Mouse (Mus musculus): ENCODE data around the gene Opn4.

The Opn4 gene

GRCm38 (mm10) chr14:34561647-34562046, 38.3 kb downstream of the Opn4 start:
- no peak for DNase-seq

- DNase-seq, result no peak
Observed at GRCm38 (mm10) chr14:34558947-34559346, 41.0 kb downstream of the Opn4 start.

DNA sequence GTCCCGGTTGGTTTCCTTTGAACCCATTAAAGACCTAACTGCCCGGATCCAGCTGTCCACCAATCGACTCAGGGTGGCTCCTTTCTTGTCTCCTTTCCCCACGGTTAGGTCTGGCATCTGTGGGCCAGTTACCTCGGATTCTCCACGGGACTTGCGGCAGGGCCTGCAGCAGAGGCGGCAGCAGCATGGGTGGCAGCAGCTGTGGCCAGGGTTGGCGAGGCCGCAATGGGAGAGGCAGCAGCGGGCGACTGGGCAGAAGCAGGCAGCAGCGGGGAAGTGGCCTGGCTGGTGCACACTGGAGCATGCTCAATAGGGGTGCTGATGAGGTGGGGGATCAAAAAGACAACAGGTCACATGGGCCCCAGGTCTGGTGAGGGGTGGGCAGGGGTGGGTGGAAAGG, 44.7 kb downstream of the Opn4 start:
- no peak for DNase-seq

GRCm38 (mm10) chr14:34554047-34554446, 45.9 kb downstream of the Opn4 start:
- DNase-seq, result no peak

- DNase-seq, result no peak
Observed at GRCm38 (mm10) chr14:34553470-34553869, 46.5 kb downstream of the Opn4 start.

DNA sequence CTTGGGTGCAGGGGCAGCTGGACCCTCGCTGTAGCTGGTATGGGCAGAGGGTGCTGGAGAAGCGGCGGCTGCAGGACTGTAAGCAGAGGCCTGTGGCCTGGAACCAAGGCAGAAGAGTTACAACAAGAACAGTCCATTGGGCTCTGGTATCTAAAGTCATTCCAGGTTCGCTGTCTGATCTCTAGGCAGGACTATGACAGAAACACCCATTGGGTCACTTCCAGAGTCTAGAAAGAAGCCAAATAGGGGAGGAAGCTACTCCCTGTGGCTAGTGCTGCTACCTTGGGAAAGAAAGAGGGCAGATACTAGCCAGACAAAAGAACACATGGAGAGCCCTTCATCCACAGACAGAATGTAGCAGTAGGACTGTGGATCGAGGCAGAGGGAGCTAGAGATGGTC, 47.7 kb downstream of the Opn4 start:
- DNase-seq, result no peak

DNA sequence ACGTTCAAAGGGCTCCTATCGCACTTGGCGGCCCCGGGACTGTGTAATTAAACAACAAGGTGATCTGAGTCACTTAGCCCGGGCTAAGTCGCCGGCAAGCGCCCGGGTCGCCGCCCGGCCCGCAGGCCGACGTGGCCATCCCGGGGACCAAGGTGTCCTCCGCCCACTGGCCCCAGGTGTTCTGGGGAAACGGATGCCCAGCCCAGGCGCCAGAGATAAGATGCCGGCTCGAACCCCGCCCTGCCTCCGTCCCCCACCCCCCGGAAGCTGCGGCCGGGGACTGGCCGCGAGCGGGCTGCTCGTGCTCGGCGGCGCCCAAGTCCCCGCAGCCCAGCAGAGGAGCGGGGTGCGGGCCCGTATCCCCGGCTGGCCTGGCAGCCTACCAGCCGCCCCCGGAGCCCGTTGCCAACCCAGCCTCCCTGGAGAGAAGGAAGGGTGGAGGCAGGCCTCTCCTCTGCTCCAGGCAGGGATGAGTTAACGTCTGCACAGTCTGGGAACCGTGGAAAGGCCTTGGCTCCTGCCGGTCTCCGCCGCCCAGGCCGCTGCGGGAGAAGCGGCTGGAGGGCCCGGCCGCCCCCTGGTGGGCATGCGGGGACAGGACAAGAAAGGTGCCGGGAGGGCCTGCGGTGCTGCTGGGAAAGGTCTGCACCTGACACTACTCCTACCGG, 50.8 kb downstream of the Opn4 start:
- peak; percentile 87 for DNase-seq

DNA sequence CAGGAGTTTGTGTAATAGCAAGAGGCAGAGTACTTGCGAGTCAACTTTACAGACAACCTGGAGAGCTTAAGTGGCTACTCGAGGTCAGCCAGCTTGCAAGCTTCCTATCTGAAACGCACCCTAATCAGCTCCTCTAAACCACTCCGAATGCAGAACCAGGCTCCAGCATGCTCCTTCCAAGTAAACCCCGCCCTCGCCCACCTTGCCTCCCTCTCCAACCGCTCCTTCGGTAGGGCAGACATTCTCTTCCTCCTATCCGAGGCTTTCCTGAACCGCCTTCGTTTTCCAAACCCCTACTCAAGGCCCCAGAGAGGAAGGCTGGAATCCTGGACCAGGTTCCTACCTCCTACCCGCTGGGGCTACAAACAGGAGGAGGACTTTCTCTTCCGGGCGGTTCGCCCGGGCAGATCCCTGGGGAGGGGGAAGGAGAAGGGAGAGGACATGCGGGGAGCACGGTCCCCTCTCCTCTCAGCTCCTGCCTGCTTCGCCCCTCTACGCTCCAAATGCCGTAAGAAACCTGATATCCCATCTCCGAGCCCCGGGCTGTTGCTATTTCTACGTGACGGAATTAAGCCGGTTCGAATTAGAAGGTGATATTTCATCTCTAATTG, 51.4 kb downstream of the Opn4 start:
- peak; percentile 70 for DNase-seq

GRCm38 (mm10) chr14:34544545-34544944, 55.4 kb downstream of the Opn4 start:
- DNase-seq, result no peak

DNA sequence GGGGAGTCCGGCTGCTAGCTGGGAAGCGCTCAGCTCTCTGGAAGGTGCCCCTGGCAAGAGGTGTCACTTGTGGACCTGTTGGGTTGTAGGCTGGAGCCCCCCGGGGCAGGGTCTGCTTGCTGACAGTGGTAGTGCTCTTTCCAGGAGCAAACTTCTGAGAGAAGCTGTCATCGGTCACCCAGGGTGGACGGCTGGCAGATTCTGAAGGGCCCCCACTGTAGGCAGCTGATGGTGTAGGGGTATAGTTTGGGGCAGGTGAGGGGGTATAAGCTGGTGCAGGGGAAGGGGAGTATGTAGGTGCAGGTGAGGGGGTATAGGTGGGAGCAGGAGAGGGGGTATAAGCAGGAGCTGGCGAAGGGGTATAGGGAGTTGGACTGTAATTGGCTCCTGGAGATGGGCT, 55.9 kb downstream of the Opn4 start:
- DNase-seq, result no peak

GRCm38 (mm10) chr14:34543596-34543995, 56.3 kb downstream of the Opn4 start:
- no peak for DNase-seq

DNA sequence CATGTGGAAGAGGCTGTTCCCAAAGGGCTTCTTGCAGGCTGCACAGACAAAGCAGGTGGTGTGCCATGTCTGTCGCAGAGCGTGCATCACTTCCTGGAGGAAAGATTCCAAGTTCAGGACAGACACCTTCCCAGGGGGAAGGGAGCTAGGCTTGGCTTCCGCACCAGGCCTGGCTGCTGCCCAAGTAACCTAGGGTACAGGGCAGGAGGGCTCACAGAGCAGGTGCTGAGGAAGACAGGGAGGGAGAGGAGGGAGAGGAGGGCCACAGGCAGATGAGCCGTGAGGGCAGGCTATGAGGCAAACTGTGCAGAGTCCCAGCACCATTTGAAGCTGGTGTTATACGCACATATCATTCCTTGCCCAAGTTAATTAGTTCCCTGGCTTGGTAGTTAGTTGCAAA, 58.0 kb downstream of the Opn4 start:
- DNase-seq, result no peak

DNA sequence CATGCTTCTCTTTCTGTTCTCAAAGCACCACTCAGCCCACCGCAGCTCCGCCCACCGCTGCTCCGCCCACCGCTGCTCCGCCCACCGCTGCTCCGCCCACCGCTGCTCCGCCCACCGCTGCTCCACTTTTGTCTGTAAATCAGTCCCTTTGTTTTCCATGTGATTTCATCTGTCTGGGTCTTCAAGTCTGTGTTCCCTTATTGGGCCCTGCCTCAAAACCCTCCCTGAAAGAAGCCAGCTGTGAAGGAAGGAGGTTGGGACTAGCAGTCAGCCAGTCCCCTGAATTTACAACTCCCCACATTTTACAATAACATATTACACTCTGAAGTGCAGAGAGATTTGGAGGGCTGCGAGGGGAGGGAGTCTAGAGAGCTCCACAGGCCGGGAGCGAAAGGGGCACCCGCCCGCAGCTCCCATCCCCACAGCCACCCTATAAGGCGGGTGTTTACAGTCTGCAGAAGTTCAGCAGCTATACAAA, 59.2 kb downstream of the Opn4 start:
- no peak for DNase-seq
